Mouse (Mus musculus) left cerebral cortex, postnatal 4 days (tissue): ENCODE measurements at regions not wholly inside any gene's neighbourhood (a gene's known extent, or its start where the extent isn't known, plus 50 kb on each side); places are given as distances from the start of the nearest gene placed in this dataset.

Experiments
- DNase-seq: peaks from one replicate; pipeline ENCODE4 v3.0.0-alpha.2; 2022
- intact Hi-C: fragments of 180-260 bp; cut with DNase I; formaldehyde crosslinking; loops from one replicate; pipeline ENCODE4 v1.15.1; 2025

DNA sequence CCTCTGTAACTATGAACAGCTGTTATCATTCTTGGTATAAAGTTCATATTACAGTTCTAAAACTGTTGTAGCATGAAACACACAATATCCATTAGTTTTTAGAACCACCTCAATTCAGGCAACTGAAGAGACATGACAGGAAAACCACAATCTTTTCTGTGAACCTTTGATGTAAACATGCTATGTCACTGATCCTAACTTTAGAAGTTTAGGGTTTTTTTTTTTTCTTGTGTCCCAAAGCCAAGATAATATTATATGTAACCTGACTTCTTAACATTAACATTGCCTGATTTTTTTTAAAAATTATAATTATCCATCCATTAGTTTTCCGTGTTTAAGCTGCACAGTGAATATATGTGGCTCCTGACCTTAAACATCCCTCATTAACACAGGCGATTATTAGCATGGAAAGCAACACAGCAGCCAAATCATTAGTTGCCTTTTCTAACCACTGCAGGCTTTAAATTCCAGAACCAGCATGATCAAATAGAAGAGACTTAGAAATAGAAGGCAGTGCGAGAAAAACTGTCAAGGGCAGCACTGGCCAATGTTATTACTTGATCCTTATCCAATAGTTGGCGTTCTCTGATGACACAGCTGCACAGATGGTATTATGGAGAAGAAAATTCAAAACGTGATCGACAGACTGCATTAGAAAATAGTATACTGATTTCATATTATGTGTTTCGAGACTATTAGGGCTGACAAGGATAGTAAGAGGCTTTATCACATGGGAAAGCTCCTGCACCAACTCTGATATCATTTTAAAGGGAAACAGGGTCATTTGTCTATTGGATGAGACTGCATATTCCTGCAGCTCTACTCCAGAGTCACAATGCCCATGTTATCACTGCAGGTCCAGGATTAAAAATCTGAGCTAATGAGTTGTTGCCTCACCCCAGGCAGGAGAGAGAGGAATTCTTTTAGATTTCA lies 321.7 kb upstream of the Clec14a start:
- intact Hi-C loops, result no loop called here
- no peak for DNase-seq

- DNase-seq, result no peak
- intact Hi-C loops, result no loop called here
These were observed 312.9 kb upstream of the Clec14a start for GRCm38 (mm10) chr12:58581811-58582572.

- intact Hi-C loops, result no loop called here
- DNase-seq, result no peak
These were observed 300.0 kb upstream of the Clec14a start for GRCm38 (mm10) chr12:58569056-58569455.

DNA sequence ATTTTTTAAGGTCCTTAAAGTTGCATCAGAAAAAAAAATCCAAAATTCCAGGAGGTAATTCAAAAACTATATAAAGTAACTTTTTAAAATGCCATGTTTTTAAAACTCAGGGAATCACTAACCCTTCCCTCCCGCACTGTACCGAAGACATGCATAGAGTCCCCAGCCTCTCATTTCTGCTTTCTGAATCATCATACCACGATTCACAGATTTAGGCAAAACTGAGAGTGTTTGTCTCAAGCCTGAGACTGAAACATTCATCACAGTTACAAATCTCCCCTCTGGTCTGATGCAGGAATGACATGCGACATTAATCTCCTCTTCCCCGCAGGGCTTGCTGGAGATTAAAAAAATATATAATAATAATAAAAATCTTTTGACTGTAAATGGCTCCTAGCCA lies 291.8 kb upstream of the Clec14a start:
- DNase-seq, result no peak
- intact Hi-C loops, result no loop called here

DNA sequence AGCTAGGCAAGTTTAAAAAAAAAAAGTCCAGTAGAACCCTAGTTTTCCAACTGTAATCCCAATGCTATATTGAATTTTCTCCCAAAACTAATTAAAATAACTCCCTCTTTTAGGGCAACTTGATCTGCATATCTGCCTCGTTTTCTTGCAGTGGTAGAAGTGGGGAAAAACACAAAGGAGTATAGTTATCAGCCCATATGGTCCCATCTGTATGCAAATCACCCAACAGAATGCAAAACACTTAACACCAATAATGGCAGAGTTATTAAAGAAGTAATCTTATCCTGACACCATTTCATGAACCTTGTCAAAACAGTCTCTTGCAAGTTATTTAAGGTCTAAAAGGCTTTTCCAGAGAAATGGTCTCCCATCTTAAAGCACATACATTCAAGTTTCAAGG lies 290.7 kb upstream of the Clec14a start:
- intact Hi-C loops, result no loop called here

DNA sequence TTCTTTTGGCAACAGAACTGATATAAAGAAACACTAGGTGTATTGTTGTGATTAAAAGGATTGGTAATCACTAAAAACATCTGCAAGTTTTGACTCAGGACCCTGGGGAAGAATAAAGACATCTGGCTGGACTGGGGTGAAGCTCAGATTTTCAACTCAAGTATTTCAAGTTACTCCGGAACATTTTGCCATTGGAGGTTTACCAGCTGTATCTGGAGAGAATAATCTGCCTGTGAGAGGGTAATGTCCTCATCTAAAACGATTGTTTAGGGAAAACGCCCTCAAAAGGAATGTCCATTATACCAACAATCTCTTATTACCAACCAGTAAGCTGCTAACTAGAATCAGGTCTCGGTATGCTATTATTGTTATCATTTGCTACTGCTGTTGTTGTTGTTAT lies 288.2 kb upstream of the Clec14a start:
- intact Hi-C loops, result no loop called here
- DNase-seq, result no peak

More for the DNA sequence above, 290.7 kb upstream of the Clec14a start:
- no peak for DNase-seq

GRCm38 (mm10) chr12:58556741-58557140 lies 287.7 kb upstream of the Clec14a start:
- intact Hi-C loops, result no loop called here
- no peak for DNase-seq

- intact Hi-C loops, result no loop called here
- DNase-seq, result no peak
These were observed 287.0 kb upstream of the Clec14a start for GRCm38 (mm10) chr12:58556060-58556459.

DNA sequence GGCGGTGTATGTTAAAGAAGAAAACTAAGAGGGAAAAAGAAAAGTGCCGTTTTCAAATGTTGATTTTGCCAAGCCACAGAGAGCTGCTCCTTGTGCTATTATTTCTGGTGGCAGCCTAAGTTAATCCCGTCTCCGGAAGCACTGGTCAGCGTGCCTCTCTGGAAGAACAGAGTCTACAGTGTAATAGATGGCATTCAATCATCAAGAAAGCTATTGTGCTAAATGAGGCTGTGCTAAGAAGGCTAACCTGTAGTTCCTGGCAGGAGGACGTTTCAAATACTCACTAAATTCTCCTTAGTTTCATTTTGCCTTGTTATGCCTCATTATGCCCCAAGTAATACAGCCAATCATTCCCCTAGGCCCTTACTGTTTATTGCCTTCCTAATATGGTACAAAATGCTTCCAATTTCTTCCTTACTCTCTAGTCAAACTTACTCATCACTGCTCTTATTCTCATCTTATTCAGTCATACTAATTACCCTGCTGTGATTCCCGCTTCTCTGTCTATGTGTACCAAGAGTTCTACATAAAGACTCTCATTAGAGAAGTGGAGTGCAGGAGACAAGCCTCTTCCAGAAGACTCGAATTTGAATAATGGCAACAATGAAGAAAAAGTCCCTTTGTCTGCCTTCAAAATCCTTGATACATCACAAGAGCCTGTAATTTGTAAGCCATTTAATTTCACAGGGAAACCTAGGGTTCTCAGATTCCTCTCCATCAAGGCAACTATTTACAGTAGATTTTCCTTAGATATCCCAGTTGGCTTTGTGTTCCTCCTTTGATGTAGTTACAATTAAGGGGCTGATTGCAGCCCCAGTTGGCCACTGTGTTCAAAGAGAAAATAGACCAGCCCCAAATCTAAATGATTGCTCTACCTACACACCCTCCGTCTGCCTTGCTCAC lies 282.0 kb upstream of the Clec14a start:
- no peak for DNase-seq
- intact Hi-C loops, result no loop called here

- DNase-seq, result peak; percentile 66
- intact Hi-C loops, result no loop called here
These were observed 276.9 kb upstream of the Clec14a start for GRCm38 (mm10) chr12:58545832-58546538.

DNA sequence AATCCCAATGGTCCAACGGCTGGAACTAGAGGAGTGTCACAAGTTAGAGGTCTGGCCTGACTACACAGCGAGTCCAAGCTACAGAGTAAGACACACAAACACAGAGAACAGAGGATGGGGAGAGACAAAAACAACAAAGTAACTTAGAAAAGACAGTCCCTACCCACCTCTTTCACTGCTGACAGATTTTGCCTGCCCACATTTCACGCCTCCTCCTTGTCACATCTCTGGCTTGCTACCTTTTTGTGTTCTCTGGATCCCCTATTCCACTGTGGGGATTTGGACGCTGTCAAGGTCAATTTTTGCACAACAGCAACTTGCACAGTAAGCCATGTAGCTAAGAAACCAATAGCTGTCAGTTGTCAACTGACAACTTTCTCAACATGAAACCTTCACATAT lies 275.8 kb upstream of the Clec14a start:
- DNase-seq, result no peak
- intact Hi-C loops, result no loop called here

DNA sequence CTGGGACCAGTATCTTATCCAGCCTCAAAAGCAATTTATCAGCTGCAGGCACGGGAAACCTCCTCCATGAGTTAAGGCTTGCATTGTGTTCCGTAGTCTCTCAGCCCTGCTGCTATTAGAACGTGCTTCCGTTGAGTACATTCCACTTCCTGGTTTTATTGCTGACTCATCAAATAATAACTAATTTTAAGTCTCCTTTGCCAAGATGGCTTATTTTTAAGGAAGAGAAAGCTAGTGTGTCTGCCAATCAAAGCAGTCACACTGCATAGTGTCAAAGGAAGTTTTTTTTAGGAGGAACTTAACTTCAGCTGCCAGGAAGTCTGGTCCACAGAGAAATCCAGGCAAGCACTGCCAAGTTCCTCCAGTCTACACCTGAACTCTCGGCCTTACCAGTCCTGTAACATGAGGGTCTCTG lies 269.2 kb upstream of the Clec14a start:
- intact Hi-C loops, result no loop called here
- DNase-seq, result no peak

DNA sequence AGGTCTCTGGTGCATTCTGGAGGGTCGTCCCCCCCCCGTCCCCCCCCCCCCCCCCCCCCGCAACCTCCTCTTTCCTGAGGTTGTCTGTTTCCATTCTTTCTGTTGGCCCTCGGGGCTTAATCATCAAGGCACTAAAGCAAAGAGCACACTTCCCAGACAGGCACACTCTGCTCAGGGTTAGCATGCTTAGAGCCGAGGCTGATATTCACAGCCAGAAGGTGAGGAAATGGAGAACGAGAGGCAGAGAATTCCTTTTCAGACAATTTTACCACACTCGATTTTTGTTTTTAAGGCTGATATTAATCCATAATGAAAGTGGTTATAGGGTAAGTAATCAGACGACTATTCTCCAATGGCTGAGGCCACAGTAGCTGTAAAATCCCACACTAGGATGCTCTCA lies 268.7 kb upstream of the Clec14a start:
- intact Hi-C loops, result no loop called here
- DNase-seq, result no peak

DNA sequence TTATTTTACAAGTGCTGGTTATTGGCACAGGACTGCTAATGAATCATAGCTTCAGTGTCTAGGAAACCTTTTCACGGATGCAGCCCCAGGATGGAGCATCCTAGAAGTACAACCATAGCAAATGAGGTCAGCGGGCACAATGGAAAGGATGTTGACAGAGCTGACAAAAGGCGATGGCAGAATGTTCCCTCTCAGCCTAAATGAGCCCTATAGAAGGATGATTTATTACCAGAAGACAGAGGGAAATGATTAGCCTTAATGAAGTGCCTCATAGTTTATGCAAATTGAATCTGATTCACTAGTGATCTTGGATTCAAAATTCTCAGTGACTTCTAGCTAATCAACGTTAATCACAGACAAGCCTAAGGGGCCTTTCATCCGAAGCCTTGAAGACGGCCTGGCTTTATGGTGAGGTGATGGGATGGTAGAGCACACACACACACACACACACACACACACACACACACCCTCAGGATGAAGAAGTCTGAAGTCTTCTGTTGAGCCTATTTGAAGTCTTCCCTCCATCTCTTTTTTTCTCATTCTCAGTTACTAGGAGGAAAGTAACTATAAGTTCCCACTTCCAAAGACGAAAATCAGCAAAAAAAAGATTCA lies 267.4 kb upstream of the Clec14a start:
- intact Hi-C loops, result no loop called here
- no peak for DNase-seq

DNA sequence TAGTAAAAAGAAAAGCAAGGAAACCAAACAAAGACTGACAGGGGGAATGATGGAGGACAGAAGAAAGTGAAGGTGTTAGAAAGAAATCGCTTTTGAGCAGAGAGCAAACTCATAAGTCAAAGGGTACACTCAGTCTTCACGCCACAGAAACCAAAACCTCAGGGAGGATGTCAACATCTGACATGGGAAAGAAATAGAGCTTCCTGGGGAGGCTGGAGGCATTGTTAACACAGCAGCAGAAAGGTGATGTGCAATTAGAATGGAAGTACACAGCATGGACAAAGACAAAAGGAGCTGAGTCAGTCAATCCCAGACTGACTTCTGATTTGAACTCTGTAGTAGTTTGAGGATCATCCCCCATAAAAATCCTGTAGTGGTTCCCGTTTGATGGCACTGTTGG lies 261.2 kb upstream of the Clec14a start:
- DNase-seq, result no peak
- intact Hi-C loops, result no loop called here

GRCm38 (mm10) chr12:58516800-58517199 lies 247.7 kb upstream of the Clec14a start:
- no peak for DNase-seq
- intact Hi-C loops, result no loop called here

DNA sequence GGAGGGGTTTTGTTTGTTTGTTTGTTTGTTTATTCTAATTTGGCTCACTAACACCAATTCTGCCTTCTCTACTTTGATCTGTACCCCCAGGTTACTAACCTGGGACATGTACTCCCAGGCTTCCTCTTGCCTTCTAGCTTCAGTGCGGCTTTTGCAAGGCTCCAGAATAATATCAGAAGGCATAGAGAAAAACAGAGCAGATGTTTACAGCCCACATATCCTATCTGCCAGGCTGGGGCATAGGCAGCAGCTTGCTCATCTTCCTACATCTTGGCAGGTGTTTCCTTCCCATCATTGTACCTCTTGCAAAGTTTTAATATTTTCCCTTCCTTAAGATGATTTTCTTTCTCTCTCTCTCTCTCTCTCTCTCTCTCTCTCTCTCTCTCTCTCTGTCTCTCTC lies 244.9 kb upstream of the Clec14a start:
- DNase-seq, result no peak
- intact Hi-C loops, result no loop called here

GRCm38 (mm10) chr12:58512645-58513044 lies 243.6 kb upstream of the Clec14a start:
- intact Hi-C loops, result no loop called here
- no peak for DNase-seq

GRCm38 (mm10) chr12:58504283-58504682 lies 235.2 kb upstream of the Clec14a start:
- DNase-seq, result no peak

DNA sequence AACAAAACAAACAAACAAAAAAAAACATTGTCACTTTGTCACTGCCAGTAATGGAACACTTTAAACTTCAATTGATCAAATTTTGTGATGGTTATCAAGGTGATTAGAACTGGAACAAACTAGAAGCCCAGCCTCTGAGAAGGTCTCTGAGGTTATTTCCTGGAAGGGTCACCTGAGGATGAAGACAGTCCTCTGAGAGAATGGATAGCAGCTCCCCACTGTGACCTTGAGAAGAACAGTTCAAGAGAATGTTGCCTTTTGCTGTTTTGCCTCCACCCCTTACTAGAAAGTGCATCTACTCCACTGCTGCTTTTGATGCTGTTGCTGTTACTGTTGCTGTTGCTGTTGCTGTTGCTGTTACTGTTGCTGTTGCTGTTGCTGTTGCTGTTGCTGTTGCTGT lies 205.1 kb upstream of the Clec14a start:
- no peak for DNase-seq
- intact Hi-C loops, result no loop called here

More at GRCm38 (mm10) chr12:58504283-58504682, 235.2 kb upstream of the Clec14a start:
- intact Hi-C loops, result no loop called here
